Mouse (Mus musculus): Measurements from ENCODE around the gene Adarb2. TPM values are rescaled to one million over a fixed set of nuclear protein-coding genes. Genes with fewer than 3 reads are reported as not detected.

The Adarb2 gene
- polyA plus RNA-seq, 1 experiment from 2014 or later: 5.5 TPM

DNA sequence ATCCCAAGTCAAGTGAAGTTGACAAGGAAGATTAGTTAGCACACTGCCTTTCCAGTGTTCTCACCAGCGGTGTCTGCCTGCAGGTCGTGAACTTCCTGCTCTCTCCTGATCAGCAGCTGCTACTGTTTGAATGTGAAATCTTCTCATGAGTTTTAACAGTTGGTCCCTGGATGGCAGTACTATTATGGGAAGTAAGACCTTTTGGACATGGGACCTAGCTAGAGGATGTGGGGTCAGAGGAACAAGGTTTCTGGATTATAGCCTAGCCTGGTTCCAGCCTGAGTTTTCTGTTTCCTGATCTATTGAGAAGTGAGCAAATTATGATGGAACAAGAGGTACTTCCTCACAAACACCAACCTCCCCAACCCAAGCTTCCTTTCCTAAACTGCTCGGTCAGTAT lies 441.3 kb downstream of the Adarb2 start:
- Histone ChIP-seq H3K27ac (ENCODE audit: low read depth, low read length) (no peak overlapping the region), H3K4me2 (ENCODE audit: low read depth, low read length, severe bottlenecking) (no peak overlapping the region), H3K4me1 (replicated peaks; ENCODE audit: control insufficient read depth, insufficient read depth, low read length) (no peaks in the 10 kb centered on the region), H3K4me3 (ENCODE audit: low read depth, low read length) (no peak overlapping the region), H3K36me3 (ENCODE audit: control insufficient read depth, insufficient read depth, low read length) (no peaks in the 10 kb centered on the region), H3K9ac (ENCODE audit: low read length) (no peak overlapping the region), H3K27me3 (ENCODE audit: control insufficient read depth, insufficient read depth, low read length) (no peaks in the 10 kb centered on the region), H3K9me3 (ENCODE audit: control insufficient read depth, low read length) (no peaks in the 10 kb centered on the region)
- WGBS: 88% methylated on average over 3 of the region's 3 CpGs
- DNase-seq (ENCODE audit: low spot score) (no peak), ATAC-seq (replicated peaks; ENCODE audit: low FRiP score) (no peak)

DNA sequence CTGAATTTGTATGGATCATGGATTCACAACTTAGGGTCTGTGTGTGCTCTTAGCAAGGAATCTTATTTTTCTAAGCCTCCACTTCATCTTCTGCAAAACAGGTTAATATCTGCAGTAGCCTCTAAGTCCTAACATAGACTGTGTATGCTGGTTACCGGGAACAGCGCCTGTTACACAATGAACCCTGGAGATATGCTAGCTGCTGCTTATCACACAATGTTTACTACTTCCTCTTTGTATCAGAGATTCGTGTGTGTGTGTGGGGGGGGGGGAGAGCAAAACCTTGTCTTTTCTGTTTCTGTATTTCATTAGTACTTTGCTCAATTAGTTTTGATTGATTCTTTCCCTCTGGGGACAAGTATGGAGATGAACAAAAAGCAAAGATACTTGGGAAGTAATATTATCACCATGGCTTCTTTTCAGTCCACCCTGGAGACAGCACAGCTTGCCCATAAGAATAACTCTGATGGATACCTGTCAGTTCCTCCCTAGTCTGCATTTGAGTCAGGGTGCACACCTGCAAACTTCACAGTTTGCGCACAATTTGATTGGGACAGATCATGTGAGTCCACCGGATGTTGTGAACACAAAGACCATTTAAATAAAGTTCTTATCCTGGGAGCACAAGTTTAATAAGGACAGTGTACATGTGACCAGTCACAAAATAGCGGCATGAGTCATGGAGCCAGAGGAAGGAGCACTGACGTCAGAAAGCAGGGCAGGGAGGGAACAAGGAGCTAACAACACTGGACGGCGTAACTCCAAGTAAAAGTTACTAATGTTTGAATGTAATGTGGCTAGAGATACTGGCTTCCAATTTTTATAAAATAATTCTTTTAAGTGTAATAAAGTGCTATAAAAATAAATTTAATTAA lies 442.4 kb downstream of the Adarb2 start:
- no peak for ATAC-seq (replicated peaks; ENCODE audit: low FRiP score)
- 91% methylated on average over 9 of the region's 9 CpGs for WGBS

DNA sequence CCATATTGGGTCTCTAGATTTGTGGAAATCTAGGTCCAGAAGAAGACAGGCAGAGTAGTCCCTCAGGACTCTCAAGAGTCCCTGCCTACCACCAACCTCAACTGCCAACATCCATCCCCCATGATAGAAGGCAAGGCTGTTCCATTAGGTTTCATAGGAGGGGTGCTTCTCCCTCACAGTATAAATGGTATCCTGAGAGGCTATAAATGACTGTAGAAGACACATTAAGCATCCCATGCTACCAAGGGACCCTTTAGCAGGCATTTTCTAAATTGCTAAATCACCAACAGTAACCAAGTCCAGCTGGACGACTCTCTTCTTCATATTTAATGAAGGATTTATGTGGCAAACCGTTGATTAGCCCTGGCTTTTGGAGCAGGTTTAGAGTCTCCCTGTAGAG lies 446.6 kb downstream of the Adarb2 start:
- Histone ChIP-seq H3K4me1 (replicated peaks; ENCODE audit: control insufficient read depth, insufficient read depth, low read length) (no peaks in the 10 kb centered on the region), H3K27me3 (ENCODE audit: control insufficient read depth, insufficient read depth, low read length) (no peaks in the 10 kb centered on the region), H3K4me2 (ENCODE audit: low read depth, low read length, severe bottlenecking) (no peak overlapping the region), H3K27ac (ENCODE audit: low read depth, low read length) (no peak overlapping the region), H3K9ac (ENCODE audit: low read length) (no peak overlapping the region), H3K4me3 (ENCODE audit: low read depth, low read length) (no peak overlapping the region), H3K36me3 (ENCODE audit: control insufficient read depth, insufficient read depth, low read length) (no peaks in the 10 kb centered on the region), H3K9me3 (ENCODE audit: control insufficient read depth, low read length) (no peaks in the 10 kb centered on the region)
- ATAC-seq (replicated peaks; ENCODE audit: low FRiP score) (no peak), DNase-seq (ENCODE audit: low spot score) (no peak)
- WGBS: 85% methylated on average over 2 of the region's 2 CpGs

More for the DNA sequence above, 442.4 kb downstream of the Adarb2 start:
- Histone ChIP-seq H3K27me3 (ENCODE audit: control insufficient read depth, insufficient read depth, low read length) (no peaks in the 10 kb centered on the region), H3K4me1 (replicated peaks; ENCODE audit: control insufficient read depth, insufficient read depth, low read length) (no peaks in the 10 kb centered on the region), H3K36me3 (ENCODE audit: control insufficient read depth, insufficient read depth, low read length) (no peaks in the 10 kb centered on the region), H3K9ac (ENCODE audit: low read length) (no peak overlapping the region), H3K27ac (ENCODE audit: low read depth, low read length) (no peak overlapping the region), H3K9me3 (ENCODE audit: control insufficient read depth, low read length) (no peaks in the 10 kb centered on the region), H3K4me2 (ENCODE audit: low read depth, low read length, severe bottlenecking) (no peak overlapping the region), H3K4me3 (ENCODE audit: low read depth, low read length) (no peak overlapping the region)
- DNase-seq (ENCODE audit: low spot score): no peak

DNA sequence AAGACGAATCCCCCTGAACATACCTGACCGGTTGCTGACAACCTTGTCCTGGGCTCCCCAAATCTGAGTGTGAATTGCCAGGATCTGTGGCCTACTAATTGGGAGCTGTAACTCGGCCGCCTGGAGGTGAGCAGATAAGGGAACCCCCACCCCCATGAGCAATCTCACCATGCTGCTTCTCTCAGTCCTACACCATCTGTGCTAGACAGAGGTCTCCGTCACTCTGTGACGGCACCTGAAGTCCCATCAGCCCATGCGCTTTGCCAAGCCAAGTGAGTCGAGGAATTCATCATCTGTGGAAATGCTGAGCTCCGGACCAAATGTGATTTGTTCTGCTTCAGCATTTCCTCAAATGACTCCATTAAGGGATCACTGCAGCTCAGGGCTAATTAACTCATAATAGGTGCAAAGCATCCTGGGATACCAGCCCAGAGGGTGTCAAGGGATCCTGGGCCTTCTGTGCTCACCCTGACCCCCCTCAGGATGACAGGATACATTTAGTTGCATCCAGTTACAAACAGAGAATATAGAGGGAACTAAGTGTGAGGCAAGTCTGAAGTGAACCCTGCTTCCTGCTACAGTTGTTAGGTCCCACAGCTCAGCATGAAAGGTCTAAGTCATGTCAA lies 462.1 kb downstream of the Adarb2 start:
- Histone ChIP-seq H3K9me3 (ENCODE audit: control insufficient read depth, low read length) (no peaks in the 10 kb centered on the region), H3K4me3 (ENCODE audit: low read depth, low read length) (no peak overlapping the region), H3K4me1 (replicated peaks; ENCODE audit: control insufficient read depth, insufficient read depth, low read length) (no peaks in the 10 kb centered on the region), H3K27ac (ENCODE audit: low read depth, low read length) (no peak overlapping the region), H3K9ac (ENCODE audit: low read length) (no peak overlapping the region), H3K27me3 (ENCODE audit: control insufficient read depth, insufficient read depth, low read length) (no peaks in the 10 kb centered on the region), H3K36me3 (ENCODE audit: control insufficient read depth, insufficient read depth, low read length) (no peaks in the 10 kb centered on the region), H3K4me2 (ENCODE audit: low read depth, low read length, severe bottlenecking) (no peak overlapping the region)
- ATAC-seq (replicated peaks; ENCODE audit: low FRiP score) (no peak), DNase-seq (ENCODE audit: low spot score) (no peak)
- 93% methylated on average over 9 of the region's 9 CpGs for WGBS

DNA sequence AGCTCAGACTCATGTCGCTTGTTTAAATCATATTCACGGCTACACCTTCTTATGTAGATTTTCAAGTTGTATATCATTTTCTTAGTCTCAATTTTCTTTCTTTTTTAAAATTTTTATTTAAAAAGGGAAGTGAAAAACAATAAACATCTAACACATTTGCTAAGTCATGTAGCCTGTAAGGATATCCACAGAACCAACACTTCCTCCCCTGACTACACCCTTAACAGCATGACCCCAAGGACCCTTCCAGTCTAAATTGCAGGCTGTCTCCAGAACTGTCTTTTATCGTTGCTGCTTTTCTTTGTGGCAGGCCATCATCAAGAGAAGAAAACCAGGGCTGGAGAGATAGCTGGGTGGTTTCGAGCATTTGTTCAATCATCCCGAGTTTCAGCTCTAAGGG lies 474.5 kb downstream of the Adarb2 start:
- Histone ChIP-seq H3K9ac (ENCODE audit: low read length) (no peak overlapping the region), H3K9me3 (ENCODE audit: control insufficient read depth, low read length) (no peaks in the 10 kb centered on the region), H3K27ac (ENCODE audit: low read depth, low read length) (no peak overlapping the region), H3K36me3 (ENCODE audit: control insufficient read depth, insufficient read depth, low read length) (no peaks in the 10 kb centered on the region), H3K4me1 (replicated peaks; ENCODE audit: control insufficient read depth, insufficient read depth, low read length) (no peaks in the 10 kb centered on the region), H3K27me3 (ENCODE audit: control insufficient read depth, insufficient read depth, low read length) (no peaks in the 10 kb centered on the region), H3K4me3 (ENCODE audit: low read depth, low read length) (no peak overlapping the region), H3K4me2 (ENCODE audit: low read depth, low read length, severe bottlenecking) (no peak overlapping the region)
- 82% methylated on average over 5 of the region's 5 CpGs for WGBS
- ATAC-seq (replicated peaks; ENCODE audit: low FRiP score) (no peak), DNase-seq (ENCODE audit: low spot score) (no peak)

DNA sequence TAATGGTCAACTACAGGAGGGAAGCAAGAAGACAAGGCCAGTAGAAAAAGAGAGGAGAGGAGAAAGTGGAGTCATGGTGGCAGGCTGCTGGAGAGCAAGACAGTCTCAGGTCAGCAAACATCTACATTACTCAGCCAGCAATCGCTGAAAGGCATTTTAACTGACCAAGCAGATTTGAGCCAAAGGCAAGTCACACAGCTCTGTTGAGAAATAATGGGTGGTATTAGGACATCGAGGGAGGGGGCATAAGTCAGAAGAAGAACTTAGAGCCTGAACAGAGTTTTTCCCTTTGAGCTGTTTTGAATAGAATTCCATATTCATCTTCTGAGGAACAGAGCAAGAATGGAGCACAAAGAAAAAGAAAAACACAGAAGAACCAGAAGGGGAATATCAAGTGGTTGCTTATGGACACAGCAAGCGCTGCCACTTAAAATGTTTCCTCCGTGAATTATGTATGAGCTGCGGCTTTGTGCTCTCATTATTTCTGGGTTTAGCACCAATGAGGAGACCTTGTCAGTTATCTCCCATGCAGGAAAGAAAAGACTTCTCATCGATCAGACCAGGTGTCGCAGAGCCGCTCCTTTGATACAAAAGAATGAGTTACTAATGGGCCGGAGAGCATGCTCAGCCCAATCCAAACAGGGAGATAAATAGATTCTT lies 477.9 kb downstream of the Adarb2 start:
- no peaks in the 10 kb centered on the region for H3K9me3 ChIP-seq (ENCODE audit: control insufficient read depth, low read length)
- no peaks in the 10 kb centered on the region for H3K36me3 ChIP-seq (ENCODE audit: control insufficient read depth, insufficient read depth, low read length)
- no peak overlapping the region for H3K27ac ChIP-seq (ENCODE audit: low read depth, low read length)
- no peak overlapping the region for H3K9ac ChIP-seq (ENCODE audit: low read length)
- no peaks in the 10 kb centered on the region for H3K27me3 ChIP-seq (ENCODE audit: control insufficient read depth, insufficient read depth, low read length)
- no peak overlapping the region for H3K4me2 ChIP-seq (ENCODE audit: low read depth, low read length, severe bottlenecking)
- H3K4me3 ChIP-seq (ENCODE audit: low read depth, low read length): no peak overlapping the region
- WGBS: 57% methylated on average over 9 of the region's 9 CpGs
- no peaks in the 10 kb centered on the region for H3K4me1 ChIP-seq (replicated peaks; ENCODE audit: control insufficient read depth, insufficient read depth, low read length)
- ATAC-seq (replicated peaks; ENCODE audit: low FRiP score) (peak; percentile 70), DNase-seq (ENCODE audit: low spot score) (no peak)

DNA sequence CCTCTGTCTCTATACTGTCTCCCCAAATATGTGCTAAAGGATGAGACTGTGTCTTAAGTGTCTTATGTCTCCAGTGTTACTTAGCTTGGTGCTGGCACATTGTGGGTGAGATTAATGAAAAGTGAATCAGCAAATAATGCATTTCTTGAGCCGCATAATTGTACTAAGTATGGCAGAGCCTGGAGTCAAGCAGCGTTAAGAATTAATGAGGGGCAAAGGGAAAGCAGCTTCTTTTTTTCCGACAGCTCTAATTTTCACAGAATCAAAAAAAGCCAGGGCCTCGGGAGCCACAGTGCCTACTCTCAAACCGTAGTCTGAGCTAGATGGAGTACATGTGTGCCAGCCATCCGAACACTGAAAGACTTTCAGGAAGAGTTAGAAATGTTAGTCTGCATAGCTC lies 488.8 kb downstream of the Adarb2 start:
- Histone ChIP-seq H3K27me3 (ENCODE audit: control insufficient read depth, insufficient read depth, low read length) (no peaks in the 10 kb centered on the region), H3K36me3 (ENCODE audit: control insufficient read depth, insufficient read depth, low read length) (no peaks in the 10 kb centered on the region), H3K4me2 (ENCODE audit: low read depth, low read length, severe bottlenecking) (no peak overlapping the region), H3K27ac (ENCODE audit: low read depth, low read length) (no peak overlapping the region), H3K9me3 (ENCODE audit: control insufficient read depth, low read length) (no peaks in the 10 kb centered on the region), H3K9ac (ENCODE audit: low read length) (no peak overlapping the region), H3K4me3 (ENCODE audit: low read depth, low read length) (no peak overlapping the region), H3K4me1 (replicated peaks; ENCODE audit: control insufficient read depth, insufficient read depth, low read length) (no peaks in the 10 kb centered on the region)
- no peak for DNase-seq (ENCODE audit: low spot score)
- 61% methylated on average over 6 of the region's 6 CpGs for WGBS
- no peak for ATAC-seq (replicated peaks; ENCODE audit: low FRiP score)

DNA sequence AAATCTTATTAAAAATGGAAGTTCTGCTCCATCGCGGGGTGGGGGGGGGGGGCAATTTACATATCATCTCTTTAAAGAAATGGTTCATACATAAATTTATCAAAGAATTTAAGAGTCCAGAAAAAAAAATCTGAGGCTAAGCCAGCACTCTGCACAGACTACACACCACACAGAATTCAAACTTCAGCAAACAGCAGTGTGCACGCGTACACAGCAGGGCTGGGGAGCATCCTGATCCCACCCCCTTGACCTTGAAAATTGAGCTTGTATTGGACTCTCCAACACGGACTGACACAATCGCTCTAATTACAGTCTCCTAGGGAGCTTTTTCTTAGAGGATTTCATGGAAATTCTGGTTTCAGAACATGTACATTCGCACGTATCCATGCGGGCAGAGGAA lies 490.1 kb downstream of the Adarb2 start:
- no peak overlapping the region for H3K4me2 ChIP-seq (ENCODE audit: low read depth, low read length, severe bottlenecking)
- no peaks in the 10 kb centered on the region for H3K4me1 ChIP-seq (replicated peaks; ENCODE audit: control insufficient read depth, insufficient read depth, low read length)
- H3K4me3 ChIP-seq (ENCODE audit: low read depth, low read length): no peak overlapping the region
- no peak overlapping the region for H3K9ac ChIP-seq (ENCODE audit: low read length)
- ATAC-seq (replicated peaks; ENCODE audit: low FRiP score) (no peak; the same call in 1 of the 2 replicates), DNase-seq (ENCODE audit: low spot score) (no peak)
- no peaks in the 10 kb centered on the region for H3K9me3 ChIP-seq (ENCODE audit: control insufficient read depth, low read length)
- H3K36me3 ChIP-seq (ENCODE audit: control insufficient read depth, insufficient read depth, low read length): no peaks in the 10 kb centered on the region
- no peak overlapping the region for H3K27ac ChIP-seq (ENCODE audit: low read depth, low read length)
- no peaks in the 10 kb centered on the region for H3K27me3 ChIP-seq (ENCODE audit: control insufficient read depth, insufficient read depth, low read length)
- WGBS: 87% methylated on average over 9 of the region's 9 CpGs

All from forebrain, embryonic 11.5 days (tissue).